Mouse (Mus musculus): Measurements from ENCODE around the gene Hectd1.

Hectd1 gene

GRCm38 (mm10) chr12:51829290-51830076 lies at the start of gene Hectd1:
Gene Hectd1 (minus strand): TSS chr12:51829536.
- peak; percentile 71 for DNase-seq (ENCODE audit: low spot score)

DNA sequence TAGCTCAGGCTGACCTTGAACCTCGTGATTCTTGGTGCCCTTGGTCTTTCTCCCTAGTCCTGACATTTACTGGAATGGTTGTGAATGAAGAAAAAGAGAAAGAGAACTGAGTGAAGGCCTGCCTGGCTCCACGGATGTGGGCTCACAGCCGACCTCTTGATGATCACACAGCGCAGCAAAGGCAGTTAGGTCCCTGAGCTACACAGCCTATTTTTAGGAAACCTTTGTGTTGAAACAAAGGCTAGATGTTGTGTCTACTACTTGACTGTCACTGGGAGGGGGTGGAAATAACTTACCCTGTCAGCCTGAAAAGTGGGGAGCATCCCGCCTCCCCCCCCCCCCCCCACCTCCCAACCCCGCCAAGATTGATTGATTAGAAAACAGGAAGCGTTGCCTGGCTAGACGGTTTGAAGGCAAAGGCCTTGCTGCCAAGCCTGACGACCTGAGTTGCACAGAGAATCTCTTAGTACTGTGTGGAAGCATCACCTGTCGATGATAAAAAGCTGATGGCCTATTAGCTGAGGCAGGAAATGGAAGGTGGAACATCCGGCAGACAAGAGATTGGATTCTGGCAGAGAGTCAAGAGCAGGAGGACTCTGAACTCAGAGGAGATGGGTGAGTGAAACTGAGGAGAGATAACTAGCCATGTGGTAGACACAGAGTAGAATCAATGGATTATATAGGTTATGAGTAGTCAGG lies 42.3 kb upstream of the Hectd1 start:
- DNase-seq (ENCODE audit: low spot score): no peak

- DNase-seq (ENCODE audit: low spot score): no peak
These were observed 40.2 kb upstream of the Hectd1 start for GRCm38 (mm10) chr12:51869511-51869910.

DNA sequence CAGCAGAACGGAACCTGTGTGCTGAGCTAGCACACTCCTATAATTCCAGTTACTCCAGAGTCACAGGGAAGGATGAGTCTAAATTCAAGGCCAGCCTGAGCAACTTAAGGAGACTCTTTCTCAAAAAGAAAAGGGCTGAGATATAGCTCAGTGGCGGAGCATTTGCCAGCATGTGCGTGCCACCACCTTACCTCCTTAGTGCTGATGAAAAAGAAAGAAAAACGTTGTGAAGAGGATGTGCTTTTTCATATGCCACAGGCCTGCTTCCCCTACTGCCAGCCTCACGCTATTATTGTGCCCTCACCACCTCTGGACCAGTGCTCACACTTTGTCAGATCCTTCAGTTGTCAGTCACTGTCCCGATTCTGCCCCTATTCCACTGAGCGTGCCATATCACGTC lies 37.7 kb upstream of the Hectd1 start:
- DNase-seq (ENCODE audit: low spot score): no peak

DNA sequence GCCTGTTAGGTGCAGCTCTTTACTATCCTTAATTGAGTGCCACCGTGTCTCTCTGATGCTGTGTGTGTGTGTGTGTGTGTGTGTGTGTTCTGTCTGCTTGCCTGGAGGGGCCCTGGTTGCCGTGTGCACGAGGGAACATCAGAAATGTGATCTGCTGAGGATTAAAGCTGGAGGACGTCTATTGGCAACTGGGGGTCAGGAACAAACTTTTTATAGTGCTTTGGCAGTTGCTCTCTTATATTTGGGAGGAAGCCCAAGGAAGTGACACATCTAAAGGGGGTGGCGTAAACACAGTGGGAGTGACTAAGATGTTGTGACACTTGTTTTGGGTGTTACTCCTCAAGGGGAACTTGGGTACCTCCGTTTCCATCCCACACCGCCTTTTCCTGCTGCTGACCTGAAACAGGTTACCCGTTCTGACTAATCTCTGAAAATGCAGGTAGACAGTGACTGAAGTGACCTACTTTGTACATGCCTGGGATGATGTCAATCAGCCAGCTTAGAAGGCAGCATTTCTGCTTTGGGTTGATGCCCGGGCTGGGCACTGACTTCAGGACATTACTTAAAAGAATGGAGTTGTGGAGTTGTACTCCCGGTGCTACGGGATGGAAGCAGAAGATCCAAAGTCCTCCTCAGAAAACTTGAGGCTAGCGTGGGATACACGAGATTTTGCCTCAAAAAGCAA lies 37.0 kb upstream of the Hectd1 start:
- DNase-seq (ENCODE audit: low spot score): no peak

- DNase-seq (ENCODE audit: low spot score): no peak
These were observed 36.4 kb upstream of the Hectd1 start for GRCm38 (mm10) chr12:51865790-51866179.

DNA sequence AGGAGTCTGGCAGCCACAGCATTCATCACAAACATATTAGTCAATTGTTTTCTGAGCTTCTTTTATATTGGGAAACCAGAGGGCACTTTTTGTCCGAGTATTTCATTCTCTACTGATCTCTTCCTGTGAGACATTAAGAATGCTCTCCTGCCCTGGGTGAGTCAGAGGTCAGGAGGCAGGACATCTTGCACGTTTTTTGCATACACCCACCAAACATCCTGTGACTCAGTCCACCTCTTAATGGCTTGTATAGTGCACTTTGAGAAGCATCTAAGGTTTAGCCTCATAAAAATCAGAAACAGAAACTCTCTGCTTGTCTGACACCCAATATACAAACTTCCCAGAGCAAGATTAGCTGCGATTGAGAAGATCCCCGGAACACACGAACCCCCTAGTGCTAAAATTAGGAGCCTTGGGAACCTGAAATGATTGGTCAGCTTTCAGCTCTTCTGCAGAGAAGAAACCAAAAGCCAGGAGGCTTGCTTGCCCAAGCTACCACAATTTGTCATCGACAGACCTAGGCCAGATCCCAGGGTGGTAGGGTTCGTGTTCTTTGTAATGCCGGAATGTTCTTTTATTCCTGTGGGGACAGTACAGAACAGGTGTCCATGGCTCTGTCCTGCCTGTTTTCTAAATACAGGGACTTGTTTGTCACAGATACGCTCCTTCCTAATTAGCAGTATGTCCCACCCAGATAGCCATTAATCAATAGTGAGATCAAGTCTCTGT lies 35.9 kb upstream of the Hectd1 start:
- no peak for DNase-seq (ENCODE audit: low spot score)

- DNase-seq (ENCODE audit: low spot score): no peak
These were observed 34.0 kb upstream of the Hectd1 start for GRCm38 (mm10) chr12:51863116-51864002.

GRCm38 (mm10) chr12:51858134-51859028 lies 29.0 kb upstream of the Hectd1 start:
- DNase-seq (ENCODE audit: low spot score): no peak

DNA sequence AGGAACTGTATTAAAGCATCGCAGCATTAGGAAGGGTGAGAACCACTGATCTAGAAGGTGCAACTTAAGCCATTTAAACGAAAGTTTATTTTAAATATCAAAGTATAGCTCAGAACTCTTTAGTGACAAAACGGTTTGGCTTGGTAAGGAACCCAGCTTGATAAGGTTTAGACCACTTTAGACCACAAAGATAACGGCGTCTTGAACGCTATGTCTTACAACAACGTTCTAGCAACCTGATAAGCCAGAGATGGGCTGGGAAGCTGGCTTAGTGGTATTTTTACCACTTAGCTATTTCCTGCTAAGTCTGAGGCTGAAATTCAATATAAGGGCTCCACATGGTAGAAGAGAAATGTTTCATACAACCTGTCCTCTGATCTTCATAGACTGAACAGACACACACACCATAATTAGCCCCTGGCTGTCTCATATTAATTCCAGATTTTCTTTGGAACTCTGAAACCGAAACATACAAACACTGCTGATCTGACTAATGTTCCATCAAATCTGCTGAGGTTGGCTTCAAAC lies 27.5 kb upstream of the Hectd1 start:
- no peak for DNase-seq (ENCODE audit: low spot score)

- no peak for DNase-seq (ENCODE audit: low spot score)
These were observed 26.5 kb upstream of the Hectd1 start for GRCm38 (mm10) chr12:51855872-51856271.

GRCm38 (mm10) chr12:51855453-51855852 lies 26.1 kb upstream of the Hectd1 start:
- DNase-seq (ENCODE audit: low spot score): no peak

- DNase-seq (ENCODE audit: low spot score): no peak
These were observed 22.3 kb upstream of the Hectd1 start for GRCm38 (mm10) chr12:51851617-51852016.

DNA sequence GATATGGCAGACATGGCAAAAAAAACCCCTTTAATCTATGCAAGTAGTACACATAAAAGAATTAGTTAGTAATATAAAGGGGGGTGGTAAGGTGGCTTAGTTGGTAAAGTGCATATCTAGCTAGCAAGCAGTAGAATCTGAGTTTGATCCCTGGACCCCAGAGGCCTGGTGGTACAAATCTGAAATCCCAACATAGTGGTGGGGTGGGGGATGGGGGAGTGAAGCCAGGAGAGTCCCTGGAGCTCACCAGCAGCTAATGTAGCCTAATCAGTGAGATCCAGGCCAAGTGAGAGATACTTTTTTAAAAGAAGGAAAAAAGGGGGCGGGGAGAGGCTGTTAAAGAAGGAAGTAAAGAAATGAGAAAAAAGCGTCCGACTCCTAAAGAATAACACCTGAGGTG lies 21.8 kb upstream of the Hectd1 start:
- DNase-seq (ENCODE audit: low spot score): no peak

- no peak for DNase-seq (ENCODE audit: low spot score)
These were observed 21.0 kb upstream of the Hectd1 start for GRCm38 (mm10) chr12:51850339-51850738.

DNA sequence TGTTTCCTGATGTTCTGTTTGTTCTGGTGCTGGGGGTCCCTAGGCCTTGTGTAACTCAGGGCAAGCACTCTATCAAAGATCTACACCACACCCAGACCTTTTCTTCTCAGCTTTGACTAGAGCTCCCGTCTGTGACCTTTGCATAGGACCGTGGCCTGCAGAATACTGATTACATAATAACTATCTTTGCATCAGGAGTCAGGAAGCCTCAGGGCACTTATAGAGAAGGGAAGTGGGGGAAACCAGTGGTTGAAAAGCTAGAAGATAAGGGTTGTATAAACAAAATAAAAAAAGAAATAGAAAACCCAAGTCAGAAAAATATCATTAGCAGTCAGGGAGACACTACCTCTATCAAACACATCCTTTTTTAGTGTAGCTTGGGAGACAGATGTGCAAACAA lies 20.6 kb upstream of the Hectd1 start:
- no peak for DNase-seq (ENCODE audit: low spot score)

- DNase-seq (ENCODE audit: low spot score): peak; percentile 33
These were observed 18.8 kb upstream of the Hectd1 start for GRCm38 (mm10) chr12:51847953-51848680.

DNA sequence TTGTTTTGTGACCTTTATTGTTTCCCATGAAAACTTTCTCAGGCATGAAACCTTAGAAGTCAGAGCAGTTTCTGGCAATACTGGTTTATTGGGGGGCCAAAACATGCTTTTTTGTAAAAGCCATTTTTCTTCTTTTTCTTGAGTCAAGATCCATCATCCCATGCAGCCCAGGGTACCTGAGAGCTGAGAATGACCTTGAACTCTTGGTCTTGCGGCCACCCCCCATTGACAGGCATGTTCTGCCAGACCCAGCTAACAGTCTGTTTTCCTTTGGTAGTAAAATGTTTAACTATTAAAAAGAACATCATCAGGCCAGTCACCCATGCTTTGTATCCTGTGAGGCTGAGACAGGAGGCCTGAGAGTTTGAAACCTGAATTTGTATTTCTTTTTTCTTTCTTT lies 15.9 kb upstream of the Hectd1 start:
- DNase-seq (ENCODE audit: low spot score): no peak

DNA sequence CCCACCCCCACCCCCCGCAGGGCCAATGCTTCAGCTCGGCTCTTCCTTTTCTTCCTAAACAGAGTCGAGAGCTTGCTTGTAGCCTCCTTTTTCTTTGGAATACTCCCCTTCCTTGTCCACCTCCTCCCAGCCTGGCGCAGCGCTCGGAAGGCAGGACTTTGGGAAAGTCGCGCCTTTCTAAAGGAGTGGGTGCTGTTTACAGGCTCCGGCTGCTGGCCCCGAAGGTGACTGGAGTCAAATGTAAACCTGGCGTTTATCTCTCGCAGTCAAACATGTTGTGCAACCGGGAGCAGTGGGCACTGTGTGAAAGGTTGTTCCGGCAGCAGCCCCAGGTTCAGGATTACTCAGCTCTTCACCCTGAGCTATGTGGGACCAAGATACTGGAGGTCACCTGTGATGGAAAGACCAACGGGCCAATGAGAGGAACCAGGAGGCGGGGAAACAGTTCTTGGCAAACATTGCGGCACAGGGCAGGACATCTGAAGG lies 15.5 kb upstream of the Hectd1 start:
- DNase-seq (ENCODE audit: low spot score): peak; percentile 90
